Mouse (Mus musculus) liver, embryonic 14.5 days (tissue): ENCODE data around the gene Syngr1.

ENCODE experiments used
- CTCF ChIP-seq: IDR thresholded peaks from 2 replicates; pipeline ENCODE4 v1.5.1; 2016; ENCODE audit warnings: antibody characterized with exemption, low read depth, control low read depth
- EP300 ChIP-seq: IDR thresholded peaks from 2 replicates; pipeline ENCODE4 v1.6.1; 2016; ENCODE audit warnings: antibody characterized with exemption, low read depth

DNA sequence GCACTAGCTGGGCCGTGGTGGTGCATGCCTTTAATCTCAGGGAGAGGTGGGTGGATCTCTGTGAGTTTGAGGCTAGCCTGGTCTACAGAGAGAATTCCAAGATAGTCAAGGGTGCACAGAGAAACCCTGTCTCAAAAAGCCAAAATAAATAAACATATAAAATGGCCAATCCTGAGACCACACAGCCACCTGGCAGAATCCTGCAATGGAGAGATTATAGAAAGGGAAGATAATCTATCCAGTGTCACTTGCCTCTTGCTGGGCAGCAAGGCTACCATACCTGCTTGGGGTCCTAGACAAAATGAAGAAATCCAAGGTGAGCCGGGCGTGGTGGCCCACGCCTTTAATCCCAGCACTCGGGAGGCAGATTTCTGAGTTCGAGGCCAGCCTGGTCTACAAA lies 38.8 kb downstream of the Syngr1 start:
- TF ChIP-seq EP300 (peak; percentile 58), CTCF (no peak)
